Mouse (Mus musculus) intestine, embryonic 14.5 days (tissue): ENCODE data around the gene Rgs7. TPM values are rescaled to one million over a fixed set of nuclear protein-coding genes. Genes with fewer than 3 reads are reported as not detected.

Experiments
- ATAC-seq: fragments of 200-750 bp; cut with Nextera tagmentation; replicated peaks from 2 replicates; pipeline ENCODE4 v1.8.0; 2017; ENCODE audit warnings: low read depth, moderate number of reproducible peaks, moderate TSS enrichment, moderate library complexity; ENCODE audit not compliant: low FRiP score, low TSS enrichment
- DNase-seq: peaks from one replicate; pipeline ENCODE4 v3.0.0-alpha.2; 2018; ENCODE audit warnings: low spot score
- H3K27ac ChIP-seq: fragments of 300-500 bp; sonication (generic); 2 replicates; pipeline ENCODE4 v1.5.1; 2014; ENCODE audit warnings: low read depth, mild to moderate bottlenecking, control low read depth
- H3K27me3 ChIP-seq: fragments of 300-500 bp; sonication (generic); replicated peaks from 2 replicates; pipeline ENCODE4 v1.6.1; 2014; ENCODE audit warnings: low read length, control low read depth; ENCODE audit not compliant: control insufficient read depth, insufficient read depth
- H3K36me3 ChIP-seq: fragments of 300-500 bp; sonication (generic); 2 replicates; pipeline ENCODE4 v1.6.1; 2014; ENCODE audit warnings: low read length, control low read depth; ENCODE audit not compliant: control insufficient read depth, insufficient read depth
- H3K4me1 ChIP-seq: fragments of 300-500 bp; sonication (generic); replicated peaks from 2 replicates; pipeline ENCODE4 v1.6.1; 2014; ENCODE audit warnings: low read length, control low read depth, mixed read lengths; ENCODE audit not compliant: control insufficient read depth, insufficient read depth
- H3K4me2 ChIP-seq: fragments of 300-500 bp; sonication (generic); 2 replicates; pipeline ENCODE4 v1.6.1; 2014; ENCODE audit warnings: low read length
- H3K4me3 ChIP-seq: fragments of 300-500 bp; sonication (generic); 2 replicates; pipeline ENCODE4 v1.5.1; 2014; ENCODE audit warnings: low read depth, low read length, control low read depth, mixed read lengths
- H3K9ac ChIP-seq: fragments of 300-500 bp; sonication (generic); 2 replicates; pipeline ENCODE4 v1.6.1; 2014; ENCODE audit warnings: mild to moderate bottlenecking, low read length
- H3K9me3 ChIP-seq: fragments of 300-500 bp; sonication (generic); 2 replicates; pipeline ENCODE4 v1.6.1; 2016; ENCODE audit warnings: low read length, control low read depth; ENCODE audit not compliant: control insufficient read depth
- WGBS: fragments of 180-500 bp; shearing (Covaris S2); extraction: QIAGEN DNeasy Blood & Tissue Kit; methylation state at CpG from one replicate; pipeline ENCODE4 v1.1.7; 2014; 5-methylcytosine and 5-hydroxymethylcytosine counted together
- polyA plus RNA-seq: library from polyadenylated mRNA; unstranded; fragments of >200 nt; fragmentation: Nextera tagmentation; extraction: Ambion mirVana; gene quantifications from 2 replicates; pipeline ENCODE4 v1.2.1, GENCODE M21; 2014

Rgs7 gene
- polyA plus RNA-seq, 1 experiment from 2014 or later = 2.7 TPM

DNA sequence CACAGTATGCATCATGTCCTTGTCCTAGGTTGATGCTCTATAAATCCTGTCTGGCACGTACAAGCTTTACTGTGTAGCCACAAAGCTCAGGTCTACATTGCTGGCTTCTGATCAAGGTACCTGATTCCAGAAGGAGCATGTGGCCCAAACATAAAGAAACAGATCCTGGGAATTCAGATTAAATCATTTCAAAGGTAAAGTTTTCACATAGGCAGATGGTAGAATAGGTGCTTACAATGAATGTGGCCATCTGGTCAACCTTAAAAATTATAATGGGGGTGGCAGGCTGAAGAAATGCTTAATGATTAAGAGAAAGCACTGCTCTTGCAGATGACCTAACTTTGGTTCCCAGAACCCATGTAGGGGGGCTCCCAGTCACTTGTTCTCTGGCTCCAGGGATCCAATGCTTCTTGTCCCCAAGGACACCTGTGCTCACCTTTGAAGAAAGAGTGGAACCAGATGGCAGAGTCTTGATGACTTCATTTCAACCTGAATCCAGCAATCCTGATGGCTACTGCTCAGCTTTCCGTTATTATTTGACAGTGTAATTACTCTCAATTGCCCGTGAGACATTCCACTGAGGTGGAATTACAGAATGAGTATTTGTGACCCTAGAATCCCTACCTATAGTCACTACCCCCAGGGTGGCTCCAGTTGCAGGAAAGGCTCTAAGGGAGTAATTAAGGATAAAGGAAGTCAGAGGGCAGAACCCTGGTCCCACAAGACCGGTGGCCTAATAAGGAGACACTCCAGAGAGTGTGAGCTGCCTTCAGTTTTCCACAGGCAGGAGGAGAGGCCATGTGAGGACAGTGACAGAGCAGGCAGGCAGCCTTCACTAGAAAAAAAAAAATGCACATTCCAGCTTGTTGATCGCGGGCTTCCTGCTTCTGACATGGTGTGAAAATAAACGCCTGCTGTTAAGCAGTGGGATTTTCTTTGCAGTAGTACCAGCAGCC, 132.6 kb downstream of the Rgs7 start:
- ATAC-seq = no peak
- WGBS = 51% methylated on average over 7 of the region's 7 CpGs

GRCm38 (mm10) chr1:175352921-175353320, 139.4 kb downstream of the Rgs7 start:
- Histone ChIP-seq H3K4me3 (no peak overlapping the region), H3K27ac (no peak overlapping the region), H3K36me3 (no peaks in the 10 kb centered on the region), H3K9me3 (no peaks in the 10 kb centered on the region), H3K4me2 (no peak overlapping the region), H3K27me3 (no peaks in the 10 kb centered on the region), H3K4me1 (no peaks in the 10 kb centered on the region), H3K9ac (no peak overlapping the region)
- WGBS = 84% methylated on average over 4 of the region's 4 CpGs
- DNase-seq = no peak
- ATAC-seq = no peak

More for the DNA sequence above, 132.6 kb downstream of the Rgs7 start:
- no peak for DNase-seq
- H3K27ac ChIP-seq = no peak overlapping the region
- no peak overlapping the region for H3K4me2 ChIP-seq
- no peaks in the 10 kb centered on the region for H3K36me3 ChIP-seq
- no peak overlapping the region for H3K4me3 ChIP-seq
- H3K9ac ChIP-seq = no peak overlapping the region
- no peaks in the 10 kb centered on the region for H3K4me1 ChIP-seq
- H3K9me3 ChIP-seq = no peaks in the 10 kb centered on the region
- H3K27me3 ChIP-seq = no peaks in the 10 kb centered on the region

DNA sequence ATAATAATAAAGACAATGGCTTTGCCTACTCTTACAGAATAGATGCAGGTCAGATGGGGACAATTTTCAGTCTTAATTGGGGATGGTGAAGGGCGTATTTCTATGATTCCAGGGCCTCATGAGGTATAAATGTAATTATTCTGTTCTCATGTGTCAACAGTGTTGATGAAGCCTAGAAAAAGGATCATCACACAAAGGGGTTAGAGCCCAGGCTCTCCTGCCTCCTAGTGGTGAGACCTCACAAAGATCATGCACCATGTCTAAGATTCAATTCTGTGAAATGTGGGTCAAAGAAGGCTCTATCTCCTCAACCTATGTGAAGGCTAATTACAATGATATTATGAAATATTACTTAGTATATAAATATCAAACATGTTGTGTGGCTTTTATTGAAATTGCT, 146.1 kb downstream of the Rgs7 start:
- Histone ChIP-seq H3K4me2 (no peak overlapping the region), H3K27ac (no peak overlapping the region), H3K27me3 (no peaks in the 10 kb centered on the region), H3K36me3 (no peaks in the 10 kb centered on the region), H3K4me1 (no peaks in the 10 kb centered on the region), H3K4me3 (no peak overlapping the region), H3K9me3 (no peaks in the 10 kb centered on the region), H3K9ac (no peak overlapping the region)
- no peak for DNase-seq
- 93% methylated on average over 1 of the region's 1 CpGs for WGBS
- no peak for ATAC-seq

DNA sequence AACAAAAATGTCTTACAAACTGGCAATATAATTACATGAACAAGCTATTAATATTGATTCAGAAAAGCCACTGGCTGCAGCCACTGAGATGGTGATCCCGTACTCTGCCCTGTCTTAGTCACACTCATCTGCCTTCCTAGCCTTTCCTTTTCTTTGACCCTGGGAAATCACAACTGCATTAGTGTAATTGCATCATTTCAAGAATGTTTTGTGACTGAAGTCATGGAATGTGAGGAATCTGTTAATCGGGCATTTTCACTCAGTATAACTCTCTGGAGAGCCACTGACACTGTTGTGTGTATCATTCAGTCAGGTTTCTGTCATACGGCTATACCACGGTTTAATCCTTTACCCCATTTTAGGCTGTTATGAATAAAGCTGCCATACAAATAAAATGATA, 156.1 kb downstream of the Rgs7 start:
- Histone ChIP-seq H3K27me3 (no peaks in the 10 kb centered on the region), H3K4me1 (no peaks in the 10 kb centered on the region), H3K27ac (no peak overlapping the region), H3K9me3 (no peaks in the 10 kb centered on the region), H3K4me3 (no peak overlapping the region), H3K4me2 (no peak overlapping the region), H3K9ac (no peak overlapping the region), H3K36me3 (no peaks in the 10 kb centered on the region)
- WGBS = 62% methylated on average over 4 of the region's 4 CpGs
- ATAC-seq (no peak), DNase-seq (no peak)

DNA sequence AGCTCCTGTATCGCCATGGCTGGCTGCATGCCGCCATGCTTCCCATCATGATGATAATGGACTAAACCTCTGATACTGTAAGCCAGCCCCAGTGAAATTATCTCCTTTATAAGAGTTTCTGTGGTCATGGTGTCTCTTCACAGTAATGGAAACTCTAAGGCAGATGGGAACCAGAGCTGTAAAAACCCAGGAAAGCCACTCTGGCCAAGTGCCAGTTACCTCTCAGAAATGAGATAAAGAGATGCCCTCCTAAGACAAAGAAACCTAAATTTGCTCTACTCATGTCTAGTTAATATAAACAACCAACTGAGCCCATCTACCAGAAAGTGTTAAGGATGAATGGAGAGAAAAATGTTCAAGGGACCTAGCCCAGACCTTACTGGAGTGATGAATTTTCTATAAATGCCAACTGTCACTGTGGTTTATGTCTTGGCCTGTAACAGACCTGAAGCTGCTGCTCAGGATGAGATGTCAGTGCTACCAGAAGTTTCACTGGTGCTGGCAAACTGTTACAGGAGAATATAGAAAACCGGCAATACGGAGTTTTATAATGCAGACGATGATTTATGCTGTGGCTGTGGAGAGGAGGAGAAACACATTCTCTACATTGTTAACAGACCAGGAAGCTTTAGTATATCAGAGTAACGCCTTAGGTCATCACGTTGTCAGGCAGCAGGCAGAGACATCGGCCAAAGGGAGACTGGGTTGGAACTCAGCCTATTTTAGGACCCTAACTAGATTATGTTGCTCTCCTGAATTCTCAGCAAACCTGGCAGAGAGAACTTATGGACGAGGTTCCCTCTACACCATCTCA, 159.1 kb downstream of the Rgs7 start:
- ATAC-seq = peak; percentile 58; the same call in 1 of the 2 replicates
- Histone ChIP-seq H3K27me3 (no peaks in the 10 kb centered on the region), H3K27ac (no peak overlapping the region), H3K4me3 (no peak overlapping the region), H3K9ac (no peak overlapping the region), H3K4me1 (no peaks in the 10 kb centered on the region), H3K4me2 (no peak overlapping the region), H3K9me3 (no peaks in the 10 kb centered on the region), H3K36me3 (no peaks in the 10 kb centered on the region)
- WGBS = 41% methylated on average over 9 of the region's 9 CpGs
- peak; percentile 52 for DNase-seq

DNA sequence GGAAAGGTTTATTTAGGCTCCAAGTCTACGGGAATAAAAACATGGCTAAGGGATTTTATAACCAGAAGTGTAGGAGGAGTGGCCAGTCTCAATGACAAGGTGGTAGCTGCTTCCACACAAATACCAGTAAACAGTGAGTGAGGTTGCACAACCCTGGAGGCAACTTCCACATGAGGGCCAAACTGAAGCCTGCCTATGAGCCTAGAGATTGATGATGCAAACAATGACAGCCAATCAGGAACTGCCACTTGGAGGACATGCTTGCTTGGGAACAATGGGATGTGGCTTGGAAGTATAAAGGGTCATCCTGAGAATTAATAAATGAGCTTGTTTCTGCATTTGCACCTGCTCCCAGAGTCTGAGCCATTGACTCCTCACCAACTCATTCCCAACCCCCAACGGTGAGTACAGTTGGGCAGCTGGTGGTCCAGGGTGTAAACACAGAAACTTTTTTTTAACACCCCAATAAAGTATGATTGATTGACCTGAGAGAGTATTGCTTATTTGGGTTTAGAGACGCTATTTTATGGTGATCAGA, 162.3 kb downstream of the Rgs7 start:
- H3K27ac ChIP-seq = no peak overlapping the region

GRCm38 (mm10) chr1:175322781-175323180, 169.5 kb downstream of the Rgs7 start:
- ATAC-seq = no peak
- no peaks in the 10 kb centered on the region for H3K4me1 ChIP-seq
- no peaks in the 10 kb centered on the region for H3K9me3 ChIP-seq
- no peak for DNase-seq
- H3K4me2 ChIP-seq = no peak overlapping the region
- no peak overlapping the region for H3K9ac ChIP-seq
- no peaks in the 10 kb centered on the region for H3K36me3 ChIP-seq
- H3K27me3 ChIP-seq = no peaks in the 10 kb centered on the region
- no peak overlapping the region for H3K4me3 ChIP-seq
- no peak overlapping the region for H3K27ac ChIP-seq

More for the DNA sequence above, 162.3 kb downstream of the Rgs7 start:
- H3K4me2 ChIP-seq = no peak overlapping the region
- H3K4me1 ChIP-seq = no peaks in the 10 kb centered on the region
- H3K9ac ChIP-seq = no peak overlapping the region
- ATAC-seq (no peak), DNase-seq (no peak)
- no peaks in the 10 kb centered on the region for H3K27me3 ChIP-seq
- H3K4me3 ChIP-seq = no peak overlapping the region
- no peaks in the 10 kb centered on the region for H3K36me3 ChIP-seq
- no peaks in the 10 kb centered on the region for H3K9me3 ChIP-seq
- 74% methylated on average over 3 of the region's 3 CpGs for WGBS

- no peak overlapping the region for H3K27ac ChIP-seq
- no peak overlapping the region for H3K4me2 ChIP-seq
- H3K4me3 ChIP-seq = no peak overlapping the region
- no peak overlapping the region for H3K9ac ChIP-seq
- DNase-seq (no peak), ATAC-seq (no peak)
- no peaks in the 10 kb centered on the region for H3K9me3 ChIP-seq
- 88% methylated on average over 9 of the region's 9 CpGs for WGBS
- no peaks in the 10 kb centered on the region for H3K4me1 ChIP-seq
- H3K36me3 ChIP-seq = no peaks in the 10 kb centered on the region
- no peaks in the 10 kb centered on the region for H3K27me3 ChIP-seq
Observed at GRCm38 (mm10) chr1:175319205-175319604, 173.1 kb downstream of the Rgs7 start.
